Mouse (Mus musculus): Measurements from ENCODE around the gene Aldh3a2. TPM values are rescaled to one million over a fixed set of nuclear protein-coding genes. Genes with fewer than 3 reads are reported as not detected.

Gene Aldh3a2
- total and polyA plus RNA-seq, 3 experiments = 11.0 to 15.0 TPM; not detected in 1

- no peak overlapping the region for H3K9ac ChIP-seq (ENCODE audit: control insufficient read depth, low read depth, low read length, poor library complexity, severe bottlenecking)
- no peak overlapping the region for H3K27ac ChIP-seq (ENCODE audit: control insufficient read depth, low read depth, low read length)
- peaks cover 3 to 7% of the 10 kb centered on the region in 2 experiments; a peak in 3 of 4 replicates for H3K27me3 ChIP-seq (ENCODE audit: control insufficient read depth in 1 of 2, insufficient read depth in 2 of 2, low read length in 2 of 2)
- DNase-seq (ENCODE audit: low read depth, low spot score) = no peak
- H3K36me3 ChIP-seq (ENCODE audit: control insufficient read depth in 1 of 2, insufficient read depth in 2 of 2, low read length in 2 of 2) = peaks cover 0 to 5% of the 10 kb centered on the region in 2 experiments; a peak in 1 of 4 replicates
- no peaks in the 10 kb centered on the region for H3K79me2 ChIP-seq (ENCODE audit: control insufficient read depth, insufficient read depth, low read length, poor library complexity)
- TF ChIP-seq ELF1 (IDR thresholded peaks at IDR 0.05; ENCODE audit: low read depth, low read length) (no peak), KAT2A (conservative IDR thresholded peaks at IDR 0.05; ENCODE audit: low read depth, low read length) (no peak), ZC3H11A (IDR thresholded peaks at IDR 0.05; ENCODE audit: low read depth, low read length) (no peak), ZNF384 (IDR thresholded peaks at IDR 0.05; ENCODE audit: low read depth, low read length) (no peak), RCOR1 (IDR thresholded peaks at IDR 0.05; ENCODE audit: low read depth, low read length) (no peak), ZMIZ1 (IDR thresholded peaks at IDR 0.05; ENCODE audit: low read depth, low read length) (no peak), EP300 (IDR thresholded peaks at IDR 0.05; ENCODE audit: low read depth in 1 of 2, low read length in 2 of 2) (no peak), MYB (IDR thresholded peaks at IDR 0.05; ENCODE audit: low read depth, low read length) (no peak), GATA1 (IDR thresholded peaks at IDR 0.05; ENCODE audit: low read depth, low read length) (no peak), RAD21 (IDR thresholded peaks at IDR 0.05; ENCODE audit: low read depth, low read length) (no peak), ETS1 (IDR thresholded peaks at IDR 0.05; ENCODE audit: low read depth, low read length) (no peak)
- peaks cover 0 to 6% of the 10 kb centered on the region in 2 experiments; a peak in 1 of 4 replicates for H3K4me1 ChIP-seq (ENCODE audit: control insufficient read depth in 1 of 2, insufficient read depth in 2 of 2, low read length in 2 of 2)
- no peaks in the 10 kb centered on the region for H3K9me3 ChIP-seq (replicated peaks; ENCODE audit: insufficient read depth, low read length)
- H3K4me3 ChIP-seq (ENCODE audit: control insufficient read depth in 1 of 2, insufficient read depth in 1 of 2, low read depth in 2 of 2, low read length in 2 of 2) = no peak overlapping the region
These were observed 70.5 kb downstream of the Aldh3a2 start for GRCm38 (mm10) chr11:61196616-61197353.

- Histone ChIP-seq H3K4me3 (ENCODE audit: control insufficient read depth in 1 of 2, insufficient read depth in 1 of 2, low read depth in 2 of 2, low read length in 2 of 2) (no peak overlapping the region), H3K9ac (ENCODE audit: control insufficient read depth, low read depth, low read length, poor library complexity, severe bottlenecking) (peak overlapping the region; percentile 53), H3K79me2 (ENCODE audit: control insufficient read depth, insufficient read depth, low read length, poor library complexity) (no peaks in the 10 kb centered on the region), H3K4me1 (ENCODE audit: control insufficient read depth in 1 of 2, insufficient read depth in 2 of 2, low read length in 2 of 2) (peaks cover 0 to 6% of the 10 kb centered on the region in 2 experiments; a peak in 1 of 4 replicates), H3K9me3 (replicated peaks; ENCODE audit: insufficient read depth, low read length) (no peaks in the 10 kb centered on the region), H3K36me3 (ENCODE audit: control insufficient read depth in 1 of 2, insufficient read depth in 2 of 2, low read length in 2 of 2) (peaks cover 0 to 5% of the 10 kb centered on the region in 2 experiments; a peak in 1 of 4 replicates), H3K27me3 (ENCODE audit: control insufficient read depth in 1 of 2, insufficient read depth in 2 of 2, low read length in 2 of 2) (peaks cover 1 to 7% of the 10 kb centered on the region in 2 experiments; a peak in 1 of 4 replicates), H3K27ac (ENCODE audit: control insufficient read depth, low read depth, low read length) (peak overlapping the region; percentile 72; the same call in 1 of the 2 replicates)
- peak; percentile 93 for DNase-seq (ENCODE audit: low read depth, low spot score)
- no peak for TF ChIP-seq UBTF (IDR thresholded peaks at IDR 0.05; ENCODE audit: borderline replicate concordance, insufficient read depth, low read depth, low read length)
- TF ChIP-seq POLR2A (IDR thresholded peaks at IDR 0.05; ENCODE audit: control insufficient read depth in 1 of 2, insufficient read depth in 1 of 2, low read depth in 1 of 2, low read length in 2 of 2, poor library complexity in 1 of 2) = no peak
- TF ChIP-seq RCOR1 (IDR thresholded peaks at IDR 0.05; ENCODE audit: low read depth, low read length) = no peak
- TF ChIP-seq POLR2AphosphoS2 (IDR thresholded peaks at IDR 0.05; ENCODE audit: low read length) = no peak
- TF ChIP-seq JUND (IDR thresholded peaks at IDR 0.05; ENCODE audit: low read depth, low read length) = no peak
- TF ChIP-seq TCF12 (IDR thresholded peaks at IDR 0.05; ENCODE audit: low read depth, low read length) = no peak
- no peak for TF ChIP-seq TBP (IDR thresholded peaks at IDR 0.05; ENCODE audit: low read depth, low read length)
- TF ChIP-seq USF2 (IDR thresholded peaks at IDR 0.05; ENCODE audit: borderline replicate concordance in 1 of 2, insufficient read depth in 1 of 2, low read depth in 1 of 2, low read length in 2 of 2) = no peak
- no peak for TF ChIP-seq GABPA (IDR thresholded peaks at IDR 0.05; ENCODE audit: low read depth, low read length)
- peak; percentile 46; the same call in 1 of the 2 replicates for TF ChIP-seq MAZ (IDR thresholded peaks at IDR 0.05; ENCODE audit: low read depth, low read length)
- TF ChIP-seq CTCF (IDR thresholded peaks at IDR 0.05 in 2 of 3, conservative IDR thresholded peaks at IDR 0.05 in 1 of 3; ENCODE audit: control insufficient read depth in 1 of 3, insufficient read depth in 1 of 3, low read depth in 2 of 3, low read length in 3 of 3, poor library complexity in 1 of 3, severe bottlenecking in 1 of 3) = peak; percentile 97 to 100 (median 98)
- TF ChIP-seq MXI1 (IDR thresholded peaks at IDR 0.05; ENCODE audit: low read depth, low read length) = no peak
- no peak for TF ChIP-seq TAL1 (IDR thresholded peaks at IDR 0.05; ENCODE audit: low read length)
- TF ChIP-seq MAX (IDR thresholded peaks at IDR 0.05; ENCODE audit: low read length) = no peak
- no peak for TF ChIP-seq MEF2A (IDR thresholded peaks at IDR 0.05; ENCODE audit: extremely low read depth, insufficient replicate concordance, low read depth, low read length, poor library complexity, severe bottlenecking)
- peak; percentile 95 for TF ChIP-seq ZC3H11A (IDR thresholded peaks at IDR 0.05; ENCODE audit: low read depth, low read length)
- peak; percentile 49 for TF ChIP-seq SIN3A (IDR thresholded peaks at IDR 0.05; ENCODE audit: low read length)
- TF ChIP-seq ZMIZ1 (IDR thresholded peaks at IDR 0.05; ENCODE audit: low read depth, low read length) = no peak
- no peak for TF ChIP-seq E2F4 (IDR thresholded peaks at IDR 0.05; ENCODE audit: borderline replicate concordance, low read depth, low read length)
- TF ChIP-seq HCFC1 (IDR thresholded peaks at IDR 0.05; ENCODE audit: low read depth, low read length) = no peak
- TF ChIP-seq CHD1 (IDR thresholded peaks at IDR 0.05; ENCODE audit: low read depth, low read length) = no peak
- peak; percentile 99 for TF ChIP-seq SMC3 (IDR thresholded peaks at IDR 0.05; ENCODE audit: low read depth, low read length)
- TF ChIP-seq ELF1 (IDR thresholded peaks at IDR 0.05; ENCODE audit: low read depth, low read length) = no peak
These were observed 73.9 kb downstream of the Aldh3a2 start for GRCm38 (mm10) chr11:61193392-61193791.

All from MEL (cell line).